Mouse (Mus musculus): ENCODE measurements at regions not wholly inside any gene's neighbourhood (a gene's known extent, or its start where the extent isn't known, plus 50 kb on each side); places are given as distances from the start of the nearest gene placed in this dataset.

GRCm38 (mm10) chr6:116980349-116980995, 187.9 kb upstream of the Cxcl12 start:
- no peak overlapping the region for H3K4me2 ChIP-seq
- 8% methylated on average over 10 of the region's 10 CpGs for WGBS
- no peaks in the 10 kb centered on the region for H3K9me3 ChIP-seq (ENCODE audit: control insufficient read depth, low read length)
- peak; percentile 89 for DNase-seq (ENCODE audit: low spot score, missing footprints)
- no peak overlapping the region for H3K9ac ChIP-seq (ENCODE audit: low read length)
- H3K36me3 ChIP-seq (ENCODE audit: control insufficient read depth, insufficient read depth, low read length) = no peaks in the 10 kb centered on the region
- no peak overlapping the region for H3K27ac ChIP-seq (ENCODE audit: low read depth, low read length)
- H3K4me1 ChIP-seq (ENCODE audit: control insufficient read depth, insufficient read depth, low read length) = 0 out of 2 replicates have a peak, but pooled peaks cover 3% of the 10 kb centered on the region
- ATAC-seq (ENCODE audit: low FRiP score) = no peak
- no peaks in the 10 kb centered on the region for H3K27me3 ChIP-seq (ENCODE audit: control insufficient read depth, insufficient read depth, low read length)
- H3K4me3 ChIP-seq (ENCODE audit: low read depth, low read length) = no peak overlapping the region

DNA sequence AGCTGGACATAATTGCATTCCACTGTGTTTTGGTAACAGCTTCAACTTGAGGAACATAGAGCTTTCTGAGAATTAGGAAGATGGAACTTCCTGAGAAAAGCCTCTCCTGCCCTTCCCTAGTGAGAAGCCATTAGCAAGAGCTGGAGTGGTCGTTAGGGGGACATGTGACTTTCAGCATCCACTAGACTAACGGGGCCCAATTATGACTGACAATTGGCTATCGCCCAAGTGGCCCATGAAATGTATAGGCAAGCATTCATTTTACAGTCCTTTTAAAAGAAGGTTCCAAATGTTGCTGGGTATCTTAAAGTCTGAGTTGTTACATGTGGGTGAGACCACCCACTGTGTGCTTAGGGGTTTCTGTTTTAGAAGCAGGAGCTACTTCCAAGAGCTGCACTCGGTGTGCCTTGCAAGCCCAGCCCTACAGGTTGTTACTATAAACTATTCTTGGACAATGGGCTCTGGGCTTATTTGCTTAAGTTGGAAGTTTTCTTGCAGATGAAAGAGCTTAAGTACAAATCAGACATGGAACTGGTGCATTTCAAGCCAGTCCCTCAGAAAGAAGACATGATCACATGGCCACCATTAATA, 183.1 kb upstream of the Cxcl12 start:
- Histone ChIP-seq H3K4me3 (ENCODE audit: low read depth, low read length) (no peak overlapping the region), H3K9me3 (ENCODE audit: control insufficient read depth, low read length) (no peaks in the 10 kb centered on the region), H3K4me2 (no peak overlapping the region), H3K36me3 (ENCODE audit: control insufficient read depth, insufficient read depth, low read length) (no peaks in the 10 kb centered on the region), H3K27ac (ENCODE audit: low read depth, low read length) (no peak overlapping the region), H3K4me1 (ENCODE audit: control insufficient read depth, insufficient read depth, low read length) (peaks cover 10% of the 10 kb centered on the region; the same call in 1 of the 2 replicates), H3K9ac (ENCODE audit: low read length) (no peak overlapping the region), H3K27me3 (ENCODE audit: control insufficient read depth, insufficient read depth, low read length) (no peaks in the 10 kb centered on the region)
- ATAC-seq (ENCODE audit: low FRiP score) = no peak
- 90% methylated on average over 4 of the region's 4 CpGs for WGBS
- no peak for DNase-seq (ENCODE audit: low spot score, missing footprints)

DNA sequence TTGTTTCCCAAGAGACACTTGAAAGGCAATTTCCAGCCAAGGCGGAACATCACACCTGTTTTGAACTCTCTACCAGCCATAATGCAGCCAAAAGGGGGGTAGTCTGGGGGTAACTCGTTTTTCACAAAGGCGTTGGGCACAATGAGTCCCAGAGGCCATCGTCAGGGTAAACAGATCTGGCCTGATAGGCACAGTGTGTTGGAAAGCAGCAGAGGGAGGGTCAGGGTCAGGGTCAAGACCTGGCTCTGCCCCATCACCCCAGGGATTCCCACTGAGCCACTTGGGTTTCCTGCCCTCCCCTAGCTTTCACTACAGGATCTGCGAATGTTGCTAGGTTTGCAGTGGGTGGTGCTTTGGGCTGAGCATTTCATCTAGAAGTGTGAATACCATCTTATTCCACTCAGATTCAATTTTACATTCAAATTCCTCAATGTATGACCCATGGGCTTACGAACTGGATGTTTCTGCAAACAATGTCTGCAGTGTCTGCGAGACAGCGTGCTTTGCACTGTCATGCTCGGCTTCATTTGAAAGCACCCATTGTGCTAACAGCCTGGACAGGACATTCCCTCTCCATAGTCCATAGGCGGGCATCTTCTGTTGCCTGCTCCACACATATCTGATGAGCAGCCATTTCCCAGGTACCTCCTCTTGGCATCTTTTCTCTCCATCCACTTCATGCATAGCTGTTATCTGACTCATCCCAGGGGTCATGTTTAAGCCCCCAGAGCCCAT, 181.9 kb upstream of the Cxcl12 start:
- Histone ChIP-seq H3K4me1 (ENCODE audit: control insufficient read depth, insufficient read depth, low read length) (peaks cover 6% of the 10 kb centered on the region; the same call in 1 of the 2 replicates), H3K36me3 (ENCODE audit: control insufficient read depth, insufficient read depth, low read length) (no peaks in the 10 kb centered on the region), H3K9me3 (ENCODE audit: control insufficient read depth, low read length) (no peaks in the 10 kb centered on the region), H3K9ac (ENCODE audit: low read length) (no peak overlapping the region), H3K4me3 (ENCODE audit: low read depth, low read length) (no peak overlapping the region), H3K27ac (ENCODE audit: low read depth, low read length) (no peak overlapping the region), H3K4me2 (no peak overlapping the region), H3K27me3 (ENCODE audit: control insufficient read depth, insufficient read depth, low read length) (no peaks in the 10 kb centered on the region)
- DNase-seq (ENCODE audit: low spot score, missing footprints) (no peak), ATAC-seq (ENCODE audit: low FRiP score) (no peak)
- 16% methylated on average over 10 of the region's 10 CpGs for WGBS

GRCm38 (mm10) chr6:116987243-116987642, 181.1 kb upstream of the Cxcl12 start:
- H3K27me3 ChIP-seq (ENCODE audit: control insufficient read depth, insufficient read depth, low read length) = no peaks in the 10 kb centered on the region
- DNase-seq (ENCODE audit: low spot score, missing footprints) = no peak
- ATAC-seq (ENCODE audit: low FRiP score) = no peak
- H3K4me3 ChIP-seq (ENCODE audit: low read depth, low read length) = no peak overlapping the region
- H3K27ac ChIP-seq (ENCODE audit: low read depth, low read length) = no peak overlapping the region
- H3K9ac ChIP-seq (ENCODE audit: low read length) = no peak overlapping the region
- H3K4me2 ChIP-seq = no peak overlapping the region
- H3K4me1 ChIP-seq (ENCODE audit: control insufficient read depth, insufficient read depth, low read length) = peaks cover 6% of the 10 kb centered on the region; the same call in 1 of the 2 replicates
- WGBS = 81% methylated on average over 5 of the region's 5 CpGs
- H3K36me3 ChIP-seq (ENCODE audit: control insufficient read depth, insufficient read depth, low read length) = no peaks in the 10 kb centered on the region
- no peaks in the 10 kb centered on the region for H3K9me3 ChIP-seq (ENCODE audit: control insufficient read depth, low read length)

GRCm38 (mm10) chr6:116998948-116999682, 169.2 kb upstream of the Cxcl12 start:
- H3K9me3 ChIP-seq (ENCODE audit: control insufficient read depth, low read length) = no peaks in the 10 kb centered on the region
- H3K9ac ChIP-seq (ENCODE audit: low read length) = no peak overlapping the region
- no peak for DNase-seq (ENCODE audit: low spot score, missing footprints)
- no peak overlapping the region for H3K4me3 ChIP-seq (ENCODE audit: low read depth, low read length)
- H3K4me2 ChIP-seq = no peak overlapping the region
- H3K36me3 ChIP-seq (ENCODE audit: control insufficient read depth, insufficient read depth, low read length) = no peaks in the 10 kb centered on the region
- no peaks in the 10 kb centered on the region for H3K4me1 ChIP-seq (ENCODE audit: control insufficient read depth, insufficient read depth, low read length)
- H3K27ac ChIP-seq (ENCODE audit: low read depth, low read length) = no peak overlapping the region
- 85% methylated on average over 9 of the region's 9 CpGs for WGBS
- no peak for ATAC-seq (ENCODE audit: low FRiP score)
- H3K27me3 ChIP-seq (ENCODE audit: control insufficient read depth, insufficient read depth, low read length) = no peaks in the 10 kb centered on the region

DNA sequence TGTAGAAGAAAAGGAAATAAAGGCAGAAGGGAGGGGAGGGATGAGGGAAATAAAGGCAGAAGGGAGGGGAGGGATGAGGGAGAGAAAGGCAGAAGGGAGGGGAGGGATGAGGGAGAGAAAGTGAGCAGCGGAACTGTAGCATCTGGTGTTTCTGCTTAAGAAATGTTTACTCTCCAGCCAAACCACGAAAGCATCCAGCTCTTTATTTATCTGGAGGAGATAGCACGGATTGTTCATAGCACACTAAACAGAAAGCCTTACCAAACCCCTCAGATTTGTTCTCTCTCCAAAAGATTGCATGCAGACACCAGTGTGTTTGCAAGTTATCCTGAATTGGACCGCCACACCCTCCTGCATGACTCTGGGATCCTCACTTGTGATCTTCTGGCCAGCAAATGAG, 168.4 kb upstream of the Cxcl12 start:
- H3K27me3 ChIP-seq (ENCODE audit: control insufficient read depth, insufficient read depth, low read length) = no peaks in the 10 kb centered on the region
- H3K36me3 ChIP-seq (ENCODE audit: control insufficient read depth, insufficient read depth, low read length) = no peaks in the 10 kb centered on the region
- H3K9me3 ChIP-seq (ENCODE audit: control insufficient read depth, low read length) = no peaks in the 10 kb centered on the region
- no peaks in the 10 kb centered on the region for H3K4me1 ChIP-seq (ENCODE audit: control insufficient read depth, insufficient read depth, low read length)
- WGBS = 67% methylated on average over 4 of the region's 4 CpGs
- no peak overlapping the region for H3K4me2 ChIP-seq
- H3K9ac ChIP-seq (ENCODE audit: low read length) = no peak overlapping the region
- no peak for ATAC-seq (ENCODE audit: low FRiP score)
- H3K27ac ChIP-seq (ENCODE audit: low read depth, low read length) = no peak overlapping the region
- DNase-seq (ENCODE audit: low spot score, missing footprints) = no peak
- no peak overlapping the region for H3K4me3 ChIP-seq (ENCODE audit: low read depth, low read length)

DNA sequence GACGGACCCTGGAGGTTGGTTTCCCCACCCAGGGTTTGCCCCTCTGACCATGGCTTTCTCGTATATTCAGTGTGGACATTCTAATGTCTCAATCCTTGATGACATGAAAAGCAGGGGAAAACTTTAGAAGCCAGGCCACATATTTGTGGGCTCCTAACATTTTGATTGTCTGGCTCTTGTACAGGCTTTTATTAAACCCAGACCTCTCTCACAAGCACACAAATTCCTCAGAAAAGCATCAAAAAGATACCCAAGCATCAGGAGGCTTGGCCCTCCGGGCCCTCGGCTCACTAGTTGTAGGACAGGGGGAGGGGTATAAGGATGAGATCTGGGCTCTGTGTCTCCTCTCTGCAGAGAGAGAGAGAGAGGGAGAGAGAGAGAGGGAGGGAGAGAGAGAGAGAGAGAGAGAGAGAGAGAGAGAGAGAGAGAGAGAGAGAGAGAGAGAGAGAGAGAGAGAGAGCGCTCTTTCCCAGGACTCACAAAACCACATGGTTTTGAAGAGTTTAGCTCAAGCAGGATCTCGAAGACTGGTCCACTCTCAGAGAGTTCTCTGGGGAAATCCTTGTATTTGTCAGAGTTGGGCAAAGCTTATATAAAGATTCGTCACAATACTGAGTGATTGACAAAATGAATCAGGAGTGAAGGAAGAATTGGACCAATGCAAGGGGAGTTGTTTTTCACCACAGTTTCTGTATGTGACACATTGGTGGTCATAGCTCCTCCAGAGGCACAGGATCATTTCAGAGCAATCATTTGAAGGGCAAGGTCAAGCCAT, 167.2 kb upstream of the Cxcl12 start:
- no peak overlapping the region for H3K27ac ChIP-seq (ENCODE audit: low read depth, low read length)
- no peaks in the 10 kb centered on the region for H3K36me3 ChIP-seq (ENCODE audit: control insufficient read depth, insufficient read depth, low read length)
- no peaks in the 10 kb centered on the region for H3K9me3 ChIP-seq (ENCODE audit: control insufficient read depth, low read length)
- 69% methylated on average over 7 of the region's 7 CpGs for WGBS
- DNase-seq (ENCODE audit: low spot score, missing footprints) (no peak), ATAC-seq (ENCODE audit: low FRiP score) (no peak)
- H3K4me3 ChIP-seq (ENCODE audit: low read depth, low read length) = no peak overlapping the region
- H3K4me1 ChIP-seq (ENCODE audit: control insufficient read depth, insufficient read depth, low read length) = no peaks in the 10 kb centered on the region
- no peak overlapping the region for H3K4me2 ChIP-seq
- no peak overlapping the region for H3K9ac ChIP-seq (ENCODE audit: low read length)
- H3K27me3 ChIP-seq (ENCODE audit: control insufficient read depth, insufficient read depth, low read length) = no peaks in the 10 kb centered on the region

DNA sequence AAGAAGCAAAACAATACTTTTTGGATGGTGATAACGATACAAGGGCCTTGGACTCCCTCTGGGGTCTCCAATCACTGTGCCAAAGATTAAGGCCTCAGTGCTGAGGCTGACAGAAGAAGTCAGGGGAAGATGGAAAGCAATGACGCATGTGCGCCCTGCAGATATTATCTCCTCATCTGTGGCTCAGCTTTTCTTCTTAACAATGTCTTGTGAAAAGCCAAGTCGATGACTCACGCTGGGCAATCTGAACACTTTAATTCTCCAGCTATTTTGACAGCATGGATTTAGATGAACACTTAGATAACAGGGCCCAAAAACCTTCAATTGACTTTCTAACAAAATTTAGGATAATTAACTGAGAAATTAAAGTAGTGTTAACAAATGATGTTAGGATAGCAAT, 155.7 kb upstream of the Cxcl12 start:
- no peak for DNase-seq (ENCODE audit: low spot score, missing footprints)
- Histone ChIP-seq H3K27me3 (ENCODE audit: control insufficient read depth, insufficient read depth, low read length) (no peaks in the 10 kb centered on the region), H3K36me3 (ENCODE audit: control insufficient read depth, insufficient read depth, low read length) (no peaks in the 10 kb centered on the region), H3K4me1 (ENCODE audit: control insufficient read depth, insufficient read depth, low read length) (no peaks in the 10 kb centered on the region), H3K4me3 (ENCODE audit: low read depth, low read length) (no peak overlapping the region), H3K9me3 (ENCODE audit: control insufficient read depth, low read length) (no peaks in the 10 kb centered on the region), H3K4me2 (no peak overlapping the region), H3K9ac (ENCODE audit: low read length) (no peak overlapping the region), H3K27ac (ENCODE audit: low read depth, low read length) (no peak overlapping the region)
- no peak for ATAC-seq (ENCODE audit: low FRiP score)
- WGBS = 86% methylated on average over 5 of the region's 5 CpGs

Data from midbrain, embryonic 11.5 days (tissue).